Mouse (Mus musculus): Measurements from ENCODE around the gene Gm525.

GRCm38 (mm10) chr11:89059919-89060422 lies 13.7 kb upstream of the Gm525 start:
- TF ChIP-seq POLR2A (IDR thresholded peaks at IDR 0.05; ENCODE audit: extremely low read depth, insufficient read depth, low read length): no peak
- no peak for TF ChIP-seq CTCF (IDR thresholded peaks at IDR 0.05; ENCODE audit: extremely low read depth, insufficient read depth, low read length)

Measured in cortical plate, adult 2 months (tissue).